Mouse (Mus musculus) granulocyte monocyte progenitor cell, adult 5-6 weeks (primary cell): ENCODE measurements around the gene Yes1. TPM values are rescaled to one million over a fixed set of nuclear protein-coding genes. Genes with fewer than 3 reads are reported as not detected.

Experiments used
- total RNA-seq, 2 experiments: library from RNA; stranded (forward) in 1 of 2; stranded (reverse) in 1 of 2; fragments of 200-712, 200-1000 nt in 1 of 2; fragments of >200 nt in 1 of 2; fragmentation: Nextera tagmentation in 1 of 2; gene quantifications; 2 replicates each; pipeline ENCODE4 v1.2.3; 2014 to 2017

The Yes1 gene
- total RNA-seq, 2 experiments from 2014 or later, result 1.3 TPM; not detected in 1

Other genes with a start within 250 kb of the Yes1 start
- 112 and 221 TPM in 2 replicates for gene Ppp1cb, start 152.3 kb upstream of the Yes1 start, total RNA-seq (2014; fragmentation: Nextera tagmentation)
- 282 and 366 TPM in 2 replicates for gene Ppp1cb, start 152.3 kb upstream of the Yes1 start, total RNA-seq (2017)
- 51.5 and 77.4 TPM in 2 replicates for gene Pisd, start 174.5 kb downstream of the Yes1 start, total RNA-seq (2014; fragmentation: Nextera tagmentation)
- 40.2 and 44.8 TPM in 2 replicates for gene Pisd, start 174.5 kb downstream of the Yes1 start, total RNA-seq (2017)
- gene Gm20671, start 215.9 kb downstream of the Yes1 start, total RNA-seq (2014; fragmentation: Nextera tagmentation), result not detected in 2 replicates
- gene Gm20671, start 215.9 kb downstream of the Yes1 start, total RNA-seq (2017), result 6.3 TPM in 1 of 2 replicates, not detected in the other
- gene Prr14l, start 243.1 kb downstream of the Yes1 start, total RNA-seq (2014; fragmentation: Nextera tagmentation), result 33.0 TPM in 2 replicates
- 31.1 and 31.6 TPM in 2 replicates for gene Prr14l, start 243.1 kb downstream of the Yes1 start, total RNA-seq (2017)